In the genomic region with DNA sequence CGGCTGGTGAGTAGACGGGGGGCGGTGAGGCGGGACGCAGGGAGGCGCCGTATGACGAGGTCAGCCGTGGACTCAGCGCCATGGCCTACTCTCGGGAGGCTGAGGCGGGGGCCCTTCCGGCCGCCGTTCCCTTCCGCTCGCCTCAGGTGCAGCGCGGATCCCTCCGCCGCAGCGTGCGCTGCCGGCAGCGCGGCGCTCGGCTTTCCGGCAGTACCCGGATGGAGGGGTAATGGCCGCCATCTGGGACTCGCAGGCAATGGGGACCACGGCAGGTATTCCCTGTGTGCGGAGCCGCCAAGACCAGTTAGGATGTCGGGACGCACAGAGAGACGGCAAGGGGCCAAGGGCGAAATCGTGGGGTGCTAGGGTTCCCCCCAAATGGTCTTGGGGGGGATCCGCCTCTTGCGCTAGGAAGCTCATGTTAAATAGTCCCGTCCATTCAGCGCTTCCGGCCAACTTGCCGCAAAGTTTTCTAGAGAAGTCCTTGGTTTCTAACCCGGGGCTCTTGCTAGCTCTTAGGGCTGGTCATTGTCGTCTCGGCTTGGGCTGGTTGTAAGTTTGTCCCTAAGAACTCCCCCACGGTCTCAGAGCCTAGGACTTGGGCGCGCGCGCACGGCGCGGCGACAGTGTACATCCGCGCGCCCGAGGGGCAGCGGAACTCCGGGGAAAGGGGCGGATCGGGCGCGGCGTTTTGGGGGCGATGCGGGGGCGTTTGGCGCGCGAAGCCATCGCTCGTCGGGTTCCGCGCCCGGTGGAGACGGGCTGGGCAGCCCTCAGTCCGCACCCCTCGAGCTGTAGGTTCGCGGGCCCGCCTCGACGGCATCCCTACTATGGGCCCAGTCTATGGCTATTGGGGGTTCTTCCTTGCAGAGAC, we compare ENCODE assay signal across 8 mouse cellular contexts. TPM values are rescaled to one million over a fixed set of nuclear protein-coding genes. Genes with fewer than 3 reads are reported as not detected.
A peak's percentile ranks its signal among the peaks of the same experiment; 100 is the strongest.
DNase-seq lines count a peak whose midpoint lies in the region; ATAC-seq and TF ChIP-seq lines count a peak whose summit lies in the region.

A gene (plus strand): TSS at position 187 of the 874 bp plus-strand sequence.

- TF ChIP-seq CTCF in heart, postnatal 0 days (IDR thresholded peaks at IDR 0.05; ENCODE audit: low read depth) = no peak
- TF ChIP-seq CTCF in testis, adult 2 months (IDR thresholded peaks at IDR 0.05; ENCODE audit: control insufficient read depth, insufficient read depth, insufficient replicate concordance, low read depth, low read length) = no peak

- no peak for TF ChIP-seq EP300 in heart, postnatal 0 days (IDR thresholded peaks at IDR 0.05; ENCODE audit: low read depth)

- 0 out of 2 replicates have a peak, but pooled peaks cover 5% of the 10 kb centered on the region for H3K9me3 ChIP-seq in forebrain, embryonic 12.5 days
- H3K9me3 ChIP-seq in heart, postnatal 0 days (replicated peaks; ENCODE audit: control insufficient read depth, low read length) = peaks cover 7% of the 10 kb centered on the region
- no peaks in the 10 kb centered on the region; the same call in 1 of the 2 replicates for H3K9me3 ChIP-seq in liver, embryonic 16.5 days (replicated peaks; ENCODE audit: control insufficient read depth, low read length)
- 0 out of 2 replicates have a peak, but pooled peaks cover 6% of the 10 kb centered on the region for H3K9me3 ChIP-seq in neural tube, embryonic 13.5 days

- DNase-seq in c-Kit-positive CD71-positive TER-119-positive erythroid progenitor cells, embryonic 14.5 days (ENCODE audit: low spot score) = peak; percentile 83
- peak; percentile 85 for DNase-seq in heart, postnatal 0 days (ENCODE audit: low spot score)
- peak; percentile 90 to 95 for DNase-seq in kidney, postnatal 4 days

- peak within 1 kb of the TSS; percentile 69 for H3K9ac ChIP-seq in forebrain, embryonic 12.5 days
- peak within 1 kb of the TSS; percentile 56 for H3K9ac ChIP-seq in heart, postnatal 0 days (replicated peaks; ENCODE audit: low read depth, low read length)
- peak within 1 kb of the TSS; percentile 75 for H3K9ac ChIP-seq in liver, embryonic 16.5 days (ENCODE audit: low read depth, low read length)
- peak within 1 kb of the TSS; percentile 78 for H3K9ac ChIP-seq in neural tube, embryonic 13.5 days

- peak; percentile 83 for ATAC-seq in CD4-positive, CD25-positive, alpha-beta regulatory T cell, adult 4 months
- ATAC-seq in forebrain, embryonic 12.5 days (ENCODE audit: low FRiP score) = peak; percentile 96
- peak; percentile 94 for ATAC-seq in heart, postnatal 0 days (ENCODE audit: insufficient read depth, low read depth)
- peak; percentile 91 for ATAC-seq in liver, embryonic 16.5 days (ENCODE audit: low read depth)
- ATAC-seq in neural tube, embryonic 13.5 days (ENCODE audit: low read depth) = peak; percentile 93

- under 1% methylated on average over 88 of the region's 89 CpGs for WGBS in forebrain, embryonic 12.5 days
- WGBS in heart, postnatal 0 days = 1% methylated on average over 89 of the region's 89 CpGs
- under 1% methylated on average over 89 of the region's 89 CpGs for WGBS in liver, embryonic 16.5 days (ENCODE audit: insufficient replicate concordance)
- WGBS in neural tube, embryonic 13.5 days = under 1% methylated on average over 89 of the region's 89 CpGs

- no peaks in the 10 kb centered on the region; the same call in 1 of the 2 replicates for H3K4me1 ChIP-seq in forebrain, embryonic 12.5 days
- no peaks in the 10 kb centered on the region for H3K4me1 ChIP-seq in heart, postnatal 0 days (ENCODE audit: control insufficient read depth, insufficient read depth)
- peaks cover 5% of the 10 kb centered on the region for H3K4me1 ChIP-seq in liver, embryonic 16.5 days (ENCODE audit: control insufficient read depth, low read depth, low read length)
- H3K4me1 ChIP-seq in neural tube, embryonic 13.5 days (replicated peaks) = peaks cover 12% of the 10 kb centered on the region
- H3K4me1 ChIP-seq in testis, adult 2 months (ENCODE audit: control insufficient read depth, insufficient read depth, low read length) = peaks cover 2% of the 10 kb centered on the region

- H3K27me3 ChIP-seq in forebrain, embryonic 12.5 days = peaks cover 19% of the 10 kb centered on the region
- H3K27me3 ChIP-seq in heart, postnatal 0 days (ENCODE audit: control insufficient read depth, insufficient read depth, low read length) = peaks cover 32% of the 10 kb centered on the region
- H3K27me3 ChIP-seq in liver, embryonic 16.5 days (ENCODE audit: control insufficient read depth, insufficient read depth, low read depth, low read length) = peaks cover 13% of the 10 kb centered on the region
- H3K27me3 ChIP-seq in neural tube, embryonic 13.5 days = peaks cover 32% of the 10 kb centered on the region
- no peaks in the 10 kb centered on the region for H3K27me3 ChIP-seq in testis, adult 2 months (ENCODE audit: control insufficient read depth, insufficient read depth, low read length)

- H3K27ac ChIP-seq in forebrain, embryonic 12.5 days = peak within 1 kb of the TSS; percentile 92
- H3K27ac ChIP-seq in heart, postnatal 0 days (ENCODE audit: low read depth) = peak within 1 kb of the TSS; percentile 78
- peak within 1 kb of the TSS; percentile 81 for H3K27ac ChIP-seq in liver, embryonic 16.5 days (ENCODE audit: low read length)
- H3K27ac ChIP-seq in neural tube, embryonic 13.5 days (replicated peaks) = peak within 1 kb of the TSS; percentile 96
- peak within 1 kb of the TSS; percentile 93 for H3K27ac ChIP-seq in testis, adult 2 months (ENCODE audit: control insufficient read depth, insufficient read depth, low read depth, low read length)

- no peaks in the 10 kb centered on the region for H3K36me3 ChIP-seq in forebrain, embryonic 12.5 days (replicated peaks)
- no peaks in the 10 kb centered on the region for H3K36me3 ChIP-seq in heart, postnatal 0 days (replicated peaks; ENCODE audit: control insufficient read depth, insufficient read depth, low read length)
- no peaks in the 10 kb centered on the region for H3K36me3 ChIP-seq in liver, embryonic 16.5 days (ENCODE audit: control insufficient read depth, insufficient read depth)
- peaks cover 4% of the 10 kb centered on the region; the same call in 1 of the 2 replicates for H3K36me3 ChIP-seq in neural tube, embryonic 13.5 days
- no peaks in the 10 kb centered on the region for H3K36me3 ChIP-seq in testis, adult 2 months (ENCODE audit: control insufficient read depth, insufficient read depth, low read length)

- peak; percentile 88 for TF ChIP-seq POLR2A in testis, adult 2 months (IDR thresholded peaks at IDR 0.05; ENCODE audit: control insufficient read depth, low read depth, low read length)

- peak within 1 kb of the TSS; percentile 65 for H3K4me2 ChIP-seq in forebrain, embryonic 12.5 days
- peak within 1 kb of the TSS; percentile 66 for H3K4me2 ChIP-seq in heart, postnatal 0 days (ENCODE audit: low read depth, low read length)
- peak within 1 kb of the TSS; percentile 73 for H3K4me2 ChIP-seq in liver, embryonic 16.5 days (ENCODE audit: low read depth, low read length)
- peak within 1 kb of the TSS; percentile 66 for H3K4me2 ChIP-seq in neural tube, embryonic 13.5 days

- H3K4me3 ChIP-seq in forebrain, embryonic 12.5 days (replicated peaks) = peak within 1 kb of the TSS; percentile 76
- peak within 1 kb of the TSS; percentile 59 for H3K4me3 ChIP-seq in heart, postnatal 0 days (ENCODE audit: low read depth, low read length)
- peak within 1 kb of the TSS; percentile 84 for H3K4me3 ChIP-seq in liver, embryonic 16.5 days (ENCODE audit: low read depth, low read length)
- H3K4me3 ChIP-seq in neural tube, embryonic 13.5 days = peak within 1 kb of the TSS; percentile 83
- peak within 1 kb of the TSS; percentile 93 for H3K4me3 ChIP-seq in testis, adult 2 months (ENCODE audit: control insufficient read depth, low read depth, low read length)

RNA-seq across cellular contexts. Expression of the gene that starts here (rescaled TPM):
- polyA plus RNA-seq in CD4-positive, CD25-positive, alpha-beta regulatory T cell, adult 4 months (2017; shearing (Covaris generic)) = 10 to 100 TPM; 13.0 to 15.9 TPM
- polyA plus RNA-seq in forebrain, embryonic 12.5 days (2016; fragmentation: Nextera tagmentation; extraction: Ambion mirVana) = 13.0 and 13.8 TPM in 2 replicates
- total RNA-seq in heart, postnatal 0 days (2014; rRNA removed; ENCODE audit: low replicate concordance) = 3.7 and 10.1 TPM in 2 replicates
- polyA plus RNA-seq in heart, postnatal 0 days (2015; fragmentation: Nextera tagmentation; extraction: Ambion mirVana) = 5.0 and 5.1 TPM in 2 replicates
- polyA plus RNA-seq in liver, embryonic 16.5 days (2015; fragmentation: Nextera tagmentation; extraction: Ambion mirVana) = 3.9 and 4.0 TPM in 2 replicates
- 6.1 and 6.9 TPM in 2 replicates for polyA plus RNA-seq in neural tube, embryonic 13.5 days (2015; fragmentation: Nextera tagmentation; extraction: Ambion mirVana)
- polyA plus RNA-seq in testis, adult 2 months (2012; rRNA removed) = 2.2 and 3.6 TPM in 2 replicates

Comparison
In these comparisons a context has a peak if more than half of its experiments do, and no peak if none do; other contexts are left out.
1. Peak in every context shown above with its lines: DNase-seq, ATAC-seq, H3K4me3 ChIP-seq and H3K27ac ChIP-seq.